Mouse (Mus musculus) layer of hippocampus, adult 11-12 months (tissue): ENCODE data around the gene Spag6.
A peak's percentile ranks its signal among the peaks of the same experiment; 100 is the strongest.

Source experiments
- DNase-seq: peaks from one replicate; pipeline ENCODE4 v3.0.0; 2022; ENCODE audit warnings: low spot score

Spag6 gene

DNA sequence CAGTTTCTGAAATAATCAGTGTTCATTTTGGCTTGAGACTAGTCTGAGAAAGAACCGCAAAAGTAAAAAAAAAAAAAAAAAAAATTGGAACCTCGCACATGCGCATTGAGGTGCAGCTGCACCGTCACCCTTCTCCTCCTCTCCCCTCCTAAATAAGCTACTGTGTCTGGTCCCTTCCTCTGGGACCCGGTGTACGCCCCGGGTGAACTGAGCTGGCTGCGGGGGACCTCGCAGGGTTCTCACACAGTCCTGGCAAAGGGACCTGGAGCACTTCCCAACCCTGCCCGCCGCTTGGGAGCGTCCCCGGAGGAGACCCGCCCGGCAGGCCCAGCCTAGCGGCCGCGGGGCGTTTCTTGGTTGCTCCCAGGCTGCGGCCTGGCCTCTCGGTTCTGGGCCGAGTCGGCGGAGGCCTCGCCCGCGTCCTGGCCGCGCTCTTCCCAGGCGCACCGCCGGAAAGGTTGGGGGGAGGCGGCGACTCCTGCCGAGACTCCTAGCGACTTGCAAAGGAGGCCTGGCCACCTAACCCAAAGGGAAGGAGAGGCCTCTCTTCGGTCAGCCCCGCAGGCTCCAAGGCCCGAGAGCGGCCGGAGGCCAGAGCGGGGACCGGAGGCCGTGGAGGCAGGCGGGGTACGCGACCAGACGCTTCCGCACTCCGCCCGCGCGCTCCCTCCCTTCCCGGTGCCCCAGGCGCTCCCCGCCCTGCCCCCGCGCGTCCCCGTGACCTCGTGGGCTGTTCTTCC is at the start of gene Spag6:
Gene Spag6 (plus strand): TSS at position 162 of the 740 bp plus-strand sequence.
- peak; percentile 67 for DNase-seq

DNA sequence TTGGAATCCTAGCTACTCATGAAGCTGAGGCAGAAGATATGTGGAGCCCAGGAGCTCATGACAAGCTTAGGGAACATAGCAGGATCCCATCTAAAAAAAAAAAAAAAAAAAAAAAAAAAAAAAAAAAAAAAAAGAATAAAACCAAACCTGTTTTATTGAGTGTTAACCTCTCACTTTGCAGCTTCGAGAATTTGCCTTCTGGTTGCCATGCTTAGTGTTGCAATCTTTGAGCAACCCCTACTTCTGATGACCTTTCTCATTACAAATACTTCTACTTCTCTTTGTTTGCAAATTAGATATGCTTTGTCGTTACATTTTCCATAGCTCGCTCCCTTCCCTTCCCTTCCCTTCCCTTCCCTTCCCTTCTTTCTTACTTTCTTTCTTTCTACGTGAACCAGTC is 45.3 kb upstream of the Spag6 start:
- DNase-seq, result no peak

DNA sequence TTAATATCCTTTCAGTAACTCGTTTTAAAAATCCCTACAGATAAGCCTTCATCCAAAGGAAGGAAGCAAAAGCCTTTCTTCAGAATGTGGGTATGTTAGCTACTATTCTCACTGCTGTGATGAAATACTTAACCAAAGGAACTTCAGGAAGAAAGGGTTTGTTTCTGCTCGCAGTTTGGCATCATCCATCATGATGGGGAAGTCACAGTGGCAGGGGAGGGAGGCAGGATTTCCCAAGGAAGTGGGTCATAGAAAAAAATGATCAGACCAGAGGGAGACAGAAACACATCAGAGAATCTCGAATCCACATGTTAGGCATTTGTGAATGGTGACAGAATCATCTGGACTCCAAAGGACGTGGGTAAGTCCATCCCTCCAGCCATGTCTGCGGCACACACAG is 39.0 kb upstream of the Spag6 start:
- DNase-seq, result no peak

DNA sequence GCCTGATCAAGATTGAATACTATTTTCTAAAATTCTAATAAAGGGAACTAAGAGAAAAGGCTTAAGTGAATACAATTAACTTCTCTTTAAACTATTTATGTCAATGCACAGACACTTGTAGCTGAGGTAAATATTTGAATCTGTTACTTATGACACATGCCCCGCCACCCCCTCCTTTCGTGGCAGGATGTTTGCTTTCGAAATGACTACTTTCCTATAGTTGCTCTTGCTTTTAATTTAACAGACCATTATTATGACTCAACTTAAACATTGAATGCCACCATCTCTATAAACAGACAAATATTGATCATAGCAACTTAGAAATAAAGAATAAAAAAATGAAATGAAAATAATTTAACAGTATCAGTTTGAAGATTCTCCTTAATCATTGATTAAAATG is 29.8 kb upstream of the Spag6 start:
- no peak for DNase-seq

DNA sequence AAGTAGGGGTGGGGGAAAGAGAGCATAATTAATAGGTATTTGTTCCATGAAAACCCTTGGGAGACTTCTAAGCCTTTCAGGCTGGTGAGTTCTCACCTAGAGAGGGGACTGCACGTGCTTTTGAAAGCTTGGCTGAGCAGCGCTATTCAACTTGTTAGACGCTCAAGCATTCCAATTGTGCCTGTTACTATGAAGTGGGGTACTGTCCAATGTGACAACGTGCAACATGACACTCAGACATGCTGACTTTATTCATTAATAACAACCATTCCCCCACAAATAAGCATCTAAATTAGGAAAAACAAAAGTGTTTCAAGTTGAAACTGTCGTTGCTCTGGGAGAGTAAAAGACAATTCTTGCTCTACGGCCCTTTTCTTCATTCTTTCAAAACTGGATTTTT is 22.8 kb upstream of the Spag6 start:
- no peak for DNase-seq

DNA sequence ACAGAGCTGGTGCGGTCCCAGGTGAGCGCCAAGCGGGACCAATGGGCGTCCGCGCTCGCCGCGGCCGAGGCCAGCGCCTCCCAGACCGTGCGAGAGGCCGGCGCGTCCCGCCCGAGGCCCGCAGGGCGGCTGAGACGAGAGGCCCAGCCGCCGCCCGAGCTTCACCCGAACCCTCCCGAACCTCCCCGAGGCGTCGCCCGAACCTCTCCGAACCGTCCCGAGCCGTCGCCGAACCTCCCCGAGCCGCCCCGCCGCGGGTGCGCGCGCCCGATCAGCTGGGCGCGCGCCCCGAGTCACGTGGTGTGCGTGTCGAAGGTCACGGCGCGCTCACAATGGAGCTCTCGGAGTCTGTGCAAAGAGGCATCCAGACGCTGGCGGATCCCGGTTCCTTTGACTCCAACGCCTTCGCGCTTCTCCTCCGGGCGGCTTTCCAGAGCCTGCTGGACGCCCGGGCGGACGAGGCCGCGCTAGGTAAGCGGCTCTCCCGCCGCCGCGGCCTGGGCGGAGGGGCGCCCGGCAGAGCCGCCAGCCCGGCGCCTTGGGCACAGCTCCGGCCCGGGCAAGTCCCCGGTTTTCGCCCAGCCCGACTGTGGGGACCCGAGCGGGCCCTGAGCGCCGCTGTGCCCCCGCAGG is 21.6 kb upstream of the Spag6 start, which contains the start of gene Commd3:
Gene Commd3 (plus strand): TSS at position 252 of the 633 bp plus-strand sequence.
- DNase-seq, result peak; percentile 95

DNA sequence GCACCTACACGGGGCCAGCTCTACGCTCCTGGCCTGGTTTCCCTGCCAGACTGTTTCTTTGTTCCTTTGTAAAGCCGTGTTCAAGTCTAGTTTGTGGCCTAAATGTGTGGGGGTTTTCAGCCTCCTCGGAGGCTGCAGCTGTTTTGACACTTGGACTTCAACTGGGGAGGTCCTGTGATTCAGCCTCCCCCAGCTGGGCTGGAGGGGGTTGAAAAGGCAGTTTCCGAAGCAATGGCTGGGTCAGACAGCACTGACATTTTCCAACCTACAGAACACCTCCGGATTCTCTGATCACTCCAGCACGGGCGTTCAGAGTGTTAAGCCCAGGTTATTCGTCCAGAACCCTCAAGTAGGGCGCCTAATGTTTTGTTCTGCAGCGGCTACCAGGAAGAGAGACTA is 21.1 kb upstream of the Spag6 start:
- no peak for DNase-seq

DNA sequence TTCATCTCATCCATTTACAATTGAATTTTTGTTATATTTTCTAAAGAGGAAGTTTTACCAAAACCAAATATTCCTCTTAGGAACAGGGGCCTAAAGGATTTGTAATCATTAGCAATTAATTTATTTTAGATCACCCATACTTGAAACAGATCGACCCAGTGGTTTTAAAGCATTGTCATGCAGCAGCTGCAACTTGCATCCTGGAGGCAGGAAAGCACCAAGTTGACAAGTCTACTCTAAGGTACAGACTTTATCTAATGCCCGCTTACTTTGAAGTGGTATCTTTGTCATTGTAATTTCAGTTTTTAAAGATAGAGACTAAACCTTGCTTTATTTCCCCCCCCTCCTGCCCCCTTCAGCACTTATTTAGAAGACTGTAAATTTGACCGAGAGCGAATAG is 20.1 kb upstream of the Spag6 start:
- no peak for DNase-seq

DNA sequence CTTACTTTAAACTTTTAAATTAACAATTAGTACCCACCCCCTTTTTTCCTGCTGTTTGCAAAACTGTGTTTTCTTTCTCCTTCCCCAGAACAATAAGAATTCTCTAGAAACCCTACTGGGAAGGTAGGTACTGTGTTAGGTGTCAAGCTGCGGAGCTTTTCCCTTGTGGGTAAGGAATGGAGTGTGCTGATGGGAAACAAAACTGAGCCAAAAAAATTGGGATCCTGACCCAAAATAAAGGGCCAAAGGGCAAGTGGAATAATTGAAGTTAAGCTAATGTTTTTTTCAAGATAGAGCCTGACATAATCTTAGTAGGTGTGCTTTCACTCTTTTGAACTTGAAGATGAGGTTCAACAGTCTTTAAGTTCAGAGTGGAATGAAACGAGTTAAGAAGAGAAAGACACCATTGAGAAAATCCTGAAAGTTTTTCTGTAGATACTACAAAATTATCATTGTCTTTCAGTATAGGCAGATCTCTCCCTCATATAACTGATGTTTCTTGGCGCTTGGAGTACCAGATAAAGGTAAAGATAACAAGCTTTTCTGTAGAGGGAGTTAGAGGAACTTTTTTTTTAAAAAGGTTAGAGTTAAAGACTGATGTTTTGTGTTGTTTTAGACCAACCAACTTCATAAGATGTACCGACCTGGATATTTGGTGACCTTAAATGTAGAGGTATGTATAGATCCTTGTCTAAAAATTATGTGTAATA is 19.5 kb upstream of the Spag6 start:
- no peak for DNase-seq

DNA sequence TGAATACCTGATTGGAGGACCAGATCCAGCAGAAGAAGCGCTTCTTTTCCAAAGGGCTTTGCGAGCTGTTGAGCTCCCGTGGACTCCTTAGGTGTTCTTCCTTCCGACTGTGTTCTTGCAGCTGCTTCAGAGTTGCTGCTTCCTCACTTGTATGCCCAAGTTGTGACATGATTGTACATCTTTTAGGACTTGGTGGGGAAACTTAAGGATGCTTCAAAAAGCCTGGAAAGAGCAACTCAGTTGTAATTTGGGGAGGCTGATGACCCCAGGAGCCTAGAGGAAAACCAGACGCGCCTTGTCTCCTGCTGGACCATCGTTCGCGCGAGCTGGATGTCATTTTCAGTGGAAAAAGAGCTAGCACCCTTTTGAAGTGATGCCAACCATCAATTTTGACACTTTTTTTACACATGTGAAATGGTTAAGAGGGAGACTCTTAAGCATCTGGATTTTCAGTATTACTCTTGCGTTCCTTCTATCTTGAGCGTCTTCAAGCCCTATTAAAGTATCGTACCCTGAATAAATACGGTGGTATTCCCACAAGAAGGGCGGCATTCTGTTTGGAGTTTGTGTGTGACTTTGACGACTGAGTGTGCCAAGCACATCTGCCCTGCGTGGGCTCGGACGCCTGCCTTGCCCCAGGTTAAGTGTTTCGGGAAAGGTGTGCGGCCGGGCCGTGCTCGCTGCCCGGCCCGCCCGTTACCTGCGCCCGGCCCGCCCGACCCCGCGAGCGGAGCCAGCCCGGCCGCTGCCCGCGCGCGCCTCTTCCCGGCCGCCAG is 18.0 kb upstream of the Spag6 start:
- no peak for DNase-seq

DNA sequence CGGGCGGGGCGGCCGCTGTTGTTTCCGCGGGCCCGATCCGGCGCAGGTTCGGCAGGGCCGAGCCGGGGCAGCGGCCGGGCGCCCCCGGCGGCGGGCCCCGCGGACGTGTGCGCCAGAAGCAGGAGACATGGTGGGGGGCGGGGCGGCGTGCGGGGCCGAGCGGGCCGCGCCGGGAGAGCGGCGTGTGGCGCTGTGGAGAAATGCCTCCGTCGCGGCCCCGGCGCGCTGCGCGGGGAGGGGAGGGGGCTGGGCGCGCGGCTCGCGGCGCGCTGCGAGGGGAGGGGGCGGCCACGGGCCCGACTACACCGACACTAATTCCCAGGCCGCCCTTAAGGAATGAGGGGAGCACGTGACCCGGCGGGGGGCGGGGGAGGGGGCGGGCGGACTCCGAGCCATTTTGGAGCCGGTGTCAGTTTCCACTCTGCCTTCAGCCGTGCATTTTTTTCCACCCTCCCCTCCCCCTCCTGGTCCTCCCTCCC is 17.3 kb upstream of the Spag6 start:
- DNase-seq, result peak; percentile 77

DNA sequence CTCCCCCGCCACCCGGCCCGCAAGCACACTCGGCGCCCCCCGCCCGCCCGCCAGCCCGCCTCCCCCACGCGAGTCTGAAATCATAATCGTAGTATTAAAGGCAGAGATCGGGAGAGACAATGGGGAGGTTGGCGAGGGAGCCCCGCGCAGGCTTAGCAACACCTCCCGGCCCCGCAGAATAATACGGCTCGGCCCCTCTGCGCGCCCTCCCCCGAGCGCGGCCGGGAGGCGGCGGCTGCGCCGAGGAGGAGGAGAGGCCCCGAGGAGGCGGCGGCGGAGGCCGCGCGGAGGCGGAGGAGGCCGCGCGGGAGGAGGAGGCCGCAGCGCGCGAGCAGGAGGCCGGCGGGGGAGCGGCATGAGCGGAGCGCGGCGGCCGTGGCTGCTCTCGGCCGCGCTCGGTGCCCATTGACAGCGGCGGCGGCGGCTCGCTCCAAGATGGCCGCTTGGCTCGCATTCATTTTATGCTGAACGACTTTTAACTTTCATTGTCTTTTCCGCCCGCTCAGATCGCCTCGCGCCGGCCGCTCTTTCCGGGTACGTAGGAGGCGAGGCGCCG is 16.8 kb upstream of the Spag6 start, which contains the start of gene Bmi1:
Gene Bmi1 (plus strand): TSS at position 83 of the 556 bp plus-strand sequence.
- peak; percentile 68 for DNase-seq

DNA sequence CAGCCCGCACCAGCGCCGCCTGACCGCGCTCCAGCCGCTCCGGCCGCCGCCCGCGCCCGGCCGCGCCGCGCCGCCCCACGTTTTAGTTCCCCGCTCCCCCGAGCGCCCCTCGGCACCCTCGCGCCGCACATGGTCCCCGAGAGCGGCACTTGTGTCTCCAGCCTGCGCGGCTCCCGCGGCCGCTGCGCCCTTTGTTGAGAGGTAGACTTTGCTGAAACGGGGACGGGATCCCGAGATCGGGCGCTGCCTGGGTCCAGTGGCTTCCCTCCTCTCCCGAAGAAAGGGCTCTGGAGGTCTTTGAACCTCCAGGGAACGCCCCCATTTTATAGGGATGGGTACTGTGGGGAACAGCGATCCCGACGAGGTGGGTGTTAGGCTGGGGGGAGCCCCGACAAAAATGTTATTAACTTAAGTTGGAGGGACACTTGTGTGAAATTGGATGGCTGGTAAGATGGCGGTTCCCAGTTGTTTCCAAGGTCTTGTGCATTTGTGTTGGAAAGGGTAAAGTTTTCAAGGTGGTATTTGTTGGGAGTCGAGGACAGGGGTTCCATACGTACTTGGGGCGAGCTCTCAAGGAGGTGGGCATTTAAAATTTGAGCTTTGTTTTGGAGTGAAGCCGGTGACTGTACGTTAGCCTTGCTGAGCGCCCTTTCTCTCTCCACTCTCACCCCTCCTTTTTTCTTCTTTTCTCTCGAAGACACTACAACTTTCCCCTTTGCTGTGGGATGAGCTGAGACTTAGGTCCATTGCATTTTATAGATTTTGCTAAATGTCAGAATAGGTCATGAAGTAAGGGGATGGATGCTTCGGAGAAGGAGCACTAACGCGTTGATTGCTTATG is 16.0 kb upstream of the Spag6 start:
- DNase-seq, result peak; percentile 57

DNA sequence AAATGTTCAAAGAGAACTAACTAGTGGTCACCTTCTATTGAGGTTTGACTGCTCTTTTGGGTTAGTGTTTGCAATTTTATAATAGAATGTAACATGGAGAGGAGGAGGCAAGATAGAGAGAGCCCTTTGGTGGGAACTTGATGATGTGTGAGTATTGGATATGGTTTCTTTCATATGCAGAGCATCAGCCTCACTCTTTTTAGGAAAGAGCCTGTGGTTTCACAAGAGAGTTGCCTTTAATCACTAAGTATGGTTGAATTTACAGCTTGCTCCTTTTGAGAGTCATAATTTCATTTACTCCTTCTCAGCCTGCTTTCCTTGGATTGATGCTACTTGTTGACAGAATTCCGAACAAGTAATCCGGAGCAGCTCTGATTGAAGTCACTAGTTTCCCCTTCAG is 14.1 kb upstream of the Spag6 start:
- DNase-seq, result no peak

DNA sequence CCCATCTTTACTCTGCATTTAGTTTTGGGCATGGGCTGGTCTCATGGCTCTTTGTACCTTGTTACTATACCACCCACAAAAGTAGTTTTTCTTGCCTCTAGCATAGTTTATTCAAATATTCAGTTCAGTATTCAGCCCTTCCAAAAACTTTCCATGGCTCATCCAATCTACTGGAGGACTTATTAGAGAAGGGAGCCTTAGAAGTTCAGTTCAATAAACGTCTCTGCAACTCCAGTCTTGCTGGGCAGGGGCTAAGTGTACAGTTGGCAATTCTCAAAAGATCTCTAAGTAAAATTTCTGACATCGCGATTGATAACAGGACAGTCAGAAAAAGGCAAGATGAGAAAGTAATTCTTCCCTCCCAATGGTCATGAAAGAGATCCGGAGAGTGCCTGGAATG is 13.3 kb upstream of the Spag6 start:
- DNase-seq, result no peak

DNA sequence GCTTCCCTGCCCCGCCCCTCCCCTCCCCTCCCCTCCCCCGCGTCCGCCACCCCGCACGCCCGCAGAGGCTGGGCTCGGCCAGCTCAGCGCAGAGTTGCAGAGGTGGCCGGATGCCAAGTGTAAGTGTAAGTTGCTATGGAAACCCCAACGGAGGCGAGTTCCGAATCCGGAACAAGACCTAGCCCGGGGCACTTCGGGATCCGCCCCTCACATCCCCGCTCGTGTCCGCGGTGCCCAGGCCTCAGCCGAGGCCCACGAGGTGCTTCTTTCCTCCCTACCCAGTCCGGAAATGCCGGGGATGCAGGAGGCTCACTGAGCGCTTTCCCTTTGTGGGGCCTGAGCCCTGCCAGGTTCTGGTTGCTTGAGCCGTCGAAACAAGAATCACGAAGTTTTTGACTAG is 12.9 kb upstream of the Spag6 start:
- peak; percentile 41 for DNase-seq

DNA sequence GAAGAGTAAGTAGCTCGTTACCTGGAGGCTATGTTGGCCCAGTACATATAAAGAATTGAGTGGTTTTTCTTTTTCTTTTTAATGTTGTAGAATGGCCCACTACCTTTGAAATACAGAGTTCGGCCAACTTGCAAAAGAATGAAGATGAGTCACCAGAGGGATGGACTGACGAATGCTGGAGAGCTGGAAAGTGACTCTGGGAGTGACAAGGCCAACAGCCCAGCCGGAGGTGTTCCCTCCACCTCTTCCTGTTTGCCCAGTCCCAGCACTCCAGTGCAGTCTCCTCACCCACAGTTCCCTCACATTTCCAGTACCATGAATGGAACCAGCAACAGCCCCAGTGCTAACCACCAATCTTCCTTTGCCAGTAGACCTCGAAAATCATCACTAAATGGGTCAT is 9.8 kb upstream of the Spag6 start:
- no peak for DNase-seq

DNA sequence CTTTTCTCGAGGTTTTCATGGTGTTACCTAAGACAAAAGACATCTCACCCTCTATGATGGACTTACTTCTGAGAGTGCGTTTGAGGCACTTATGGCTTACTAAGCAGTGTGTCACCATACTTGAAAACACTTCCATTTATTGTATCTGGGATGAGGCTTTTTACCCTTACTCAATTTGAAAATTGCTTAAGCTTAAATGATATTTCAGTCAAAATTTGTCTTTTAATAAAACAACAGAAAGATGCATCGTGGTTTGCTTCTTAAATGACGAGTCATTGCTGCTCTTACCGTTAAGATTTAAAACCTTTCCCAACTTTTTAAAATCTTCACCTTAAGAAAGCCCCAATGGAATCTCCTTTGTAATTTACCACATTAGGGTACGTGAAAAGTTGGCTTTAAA is 7.4 kb upstream of the Spag6 start:
- DNase-seq, result no peak

DNA sequence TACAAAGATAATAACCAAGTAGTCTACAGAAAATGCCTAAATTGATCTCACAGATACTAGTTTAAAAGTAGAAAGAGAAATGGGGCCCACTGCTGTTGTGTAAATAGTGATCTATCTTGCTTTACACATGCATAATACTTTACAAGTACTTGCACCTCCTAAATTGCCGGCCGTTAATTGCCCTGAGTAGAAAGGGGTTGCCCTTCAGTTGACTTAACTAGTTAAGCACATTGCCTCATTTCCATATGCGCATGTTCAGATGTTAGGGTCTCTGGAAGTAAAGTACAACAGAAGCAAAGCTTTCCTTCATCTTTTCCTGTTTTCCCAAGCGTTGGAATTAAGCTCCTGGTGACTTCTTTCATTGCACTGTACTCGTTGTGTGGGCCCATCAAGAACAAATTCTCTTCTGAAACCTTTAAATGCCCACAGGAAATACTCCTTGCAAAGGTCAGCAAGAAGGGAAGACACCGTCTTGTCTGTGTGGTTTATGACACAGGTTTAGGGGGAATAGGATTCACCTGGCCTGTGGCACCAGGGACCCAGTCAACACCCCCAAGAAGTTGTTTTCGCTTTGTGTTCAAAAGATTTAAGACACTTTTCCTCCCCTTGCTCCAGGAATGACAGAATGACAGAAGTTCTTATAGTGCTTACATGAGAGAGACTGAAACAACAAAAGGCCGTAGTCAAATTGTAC is 6.9 kb upstream of the Spag6 start:
- DNase-seq, result no peak

DNA sequence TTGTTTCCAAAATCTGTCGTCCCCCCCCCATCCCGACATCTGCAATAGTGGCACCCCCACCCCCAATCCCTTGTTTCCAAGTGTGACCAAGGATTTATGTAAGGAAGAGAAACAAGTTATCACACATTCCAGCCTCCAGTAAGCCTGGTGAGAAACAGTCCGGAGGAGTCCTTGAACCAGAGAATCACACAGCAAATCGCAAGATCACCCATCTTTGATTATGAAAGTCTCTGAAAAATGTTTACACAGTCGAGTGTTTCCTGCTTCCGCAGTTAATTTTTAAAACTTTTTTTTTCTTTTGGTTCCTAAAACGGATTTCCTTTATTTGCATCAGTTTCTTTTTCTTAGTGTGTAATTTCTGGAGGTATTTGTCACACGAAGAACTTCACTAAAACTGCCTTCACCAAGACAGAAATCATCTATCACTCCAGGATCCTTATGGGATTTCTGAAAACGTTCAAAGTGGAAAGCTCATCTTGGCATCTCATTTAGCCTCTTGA is 6.1 kb upstream of the Spag6 start:
- no peak for DNase-seq
